Mouse (Mus musculus) megakaryocyte, embryonic 14.5 days (primary cell): ENCODE measurements around the gene Tmem53.

Experiments
- FLI1 ChIP-seq: IDR thresholded peaks from 2 replicates; pipeline ENCODE4 v1.6.1; 2012; ENCODE audit warnings: low read length, inconsistent platforms, mixed read lengths
- GATA1 ChIP-seq: IDR thresholded peaks from 3 replicates; pipeline ENCODE4 v1.6.1; 2012; ENCODE audit warnings: mixed read lengths, low read length, inconsistent platforms, borderline replicate concordance

GRCm38 (mm10) chr4:117214250-117214649, 37.5 kb upstream of the Tmem53 start:
- TF ChIP-seq GATA1 (no peak), FLI1 (no peak)
